Mouse (Mus musculus) liver, adult 2 months (tissue): ENCODE measurements around the gene Cd34. TPM values are rescaled to one million over a fixed set of nuclear protein-coding genes. Genes with fewer than 3 reads are reported as not detected.
A peak's percentile ranks its signal among the peaks of the same experiment; 100 is the strongest.

Experiments
- DNase-seq: peaks from one replicate; pipeline ENCODE4 v3.0.0-alpha.2; 2011; ENCODE audit warnings: low read depth, low spot score; ENCODE audit errors: extremely low read depth
- H3K27ac ChIP-seq: fragments of 200-500 bp; replicated peaks from 2 replicates; pipeline ENCODE4 v1.5.1; 2012; ENCODE audit warnings: low read depth, mild to moderate bottlenecking, control low read depth, inconsistent platforms, low read length; ENCODE audit not compliant: insufficient read depth
- H3K27me3 ChIP-seq: fragments of 200-500 bp; 2 replicates; pipeline ENCODE4 v1.6.1; 2012; ENCODE audit warnings: mild to moderate bottlenecking, moderate library complexity, low read length, inconsistent platforms; ENCODE audit not compliant: control insufficient read depth, insufficient read depth
- H3K36me3 ChIP-seq: fragments of 200-500 bp; 2 replicates; pipeline ENCODE4 v1.6.1; 2012; ENCODE audit warnings: low read length, inconsistent platforms; ENCODE audit not compliant: control insufficient read depth, insufficient read depth
- H3K4me1 ChIP-seq: fragments of 200-500 bp; 2 replicates; pipeline ENCODE4 v1.6.1; 2011; ENCODE audit warnings: low read length; ENCODE audit not compliant: control insufficient read depth, insufficient read depth
- H3K4me3 ChIP-seq: fragments of 200-500 bp; 2 replicates; pipeline ENCODE4 v1.5.1; 2011; ENCODE audit warnings: low read depth, mild to moderate bottlenecking, control low read depth, low read length, moderate library complexity; ENCODE audit not compliant: insufficient read depth
- H3K79me2 ChIP-seq: fragments of 200-500 bp; 2 replicates; pipeline ENCODE4 v1.6.1; 2012; ENCODE audit warnings: inconsistent platforms, mild to moderate bottlenecking, low read length, moderate library complexity; ENCODE audit not compliant: control insufficient read depth, insufficient read depth
- H3K9ac ChIP-seq: fragments of 200-500 bp; 2 replicates; pipeline ENCODE4 v1.6.1; 2012; ENCODE audit warnings: low read depth, mild to moderate bottlenecking, control low read depth, inconsistent platforms, low read length
- CTCF ChIP-seq: fragments of 200-500 bp; IDR thresholded peaks from 2 replicates; pipeline ENCODE4 v1.5.1; 2011; ENCODE audit warnings: low read depth, low read length, control low read depth
- POLR2A ChIP-seq: fragments of 200-500 bp; IDR thresholded peaks from 2 replicates; pipeline ENCODE4 v1.6.1; 2011; ENCODE audit warnings: low read length, control low read depth; ENCODE audit not compliant: insufficient read depth; ENCODE audit errors: extremely low read depth
- WGBS: fragments of 180-500 bp; shearing (Covaris S2); methylation state at CpG from one replicate; pipeline ENCODE4 v1.1.7; 2018; 5-methylcytosine and 5-hydroxymethylcytosine counted together
- polyA plus RNA-seq: library from polyadenylated mRNA; depleted of rRNA; stranded (reverse); fragments of >200 nt; gene quantifications from 2 replicates; pipeline ENCODE4 v1.2.3, GENCODE M21; 2012
- total RNA-seq: library from RNA; depleted of rRNA; stranded (reverse); fragments of >200 nt; gene quantifications from 2 replicates; pipeline ENCODE4 v1.2.3, GENCODE M21; 2014

Gene Cd34
- total and polyA plus RNA-seq, 2 experiments, result 0.72 to 1.7 TPM

GRCm38 (mm10) chr1:194952891-194953290 lies 14.3 kb downstream of the Cd34 start:
- no peak for DNase-seq
- H3K4me1 ChIP-seq, result no peaks in the 10 kb centered on the region
- no peaks in the 10 kb centered on the region for H3K36me3 ChIP-seq
- 82% methylated on average over 1 of the region's 1 CpGs for WGBS
- H3K79me2 ChIP-seq, result no peaks in the 10 kb centered on the region
- no peak overlapping the region for H3K27ac ChIP-seq
- no peak for TF ChIP-seq CTCF
- H3K9ac ChIP-seq, result no peak overlapping the region
- no peaks in the 10 kb centered on the region for H3K27me3 ChIP-seq
- H3K4me3 ChIP-seq, result no peak overlapping the region

GRCm38 (mm10) chr1:194954694-194955093 lies 16.1 kb downstream of the Cd34 start:
- H3K9ac ChIP-seq, result no peak overlapping the region
- H3K27ac ChIP-seq, result no peak overlapping the region
- H3K4me1 ChIP-seq, result no peaks in the 10 kb centered on the region
- H3K79me2 ChIP-seq, result no peaks in the 10 kb centered on the region
- H3K36me3 ChIP-seq, result no peaks in the 10 kb centered on the region
- H3K4me3 ChIP-seq, result no peak overlapping the region
- H3K27me3 ChIP-seq, result no peaks in the 10 kb centered on the region
- no peak for DNase-seq
- TF ChIP-seq POLR2A, result no peak
- TF ChIP-seq CTCF, result no peak

GRCm38 (mm10) chr1:194955749-194956148 lies 17.1 kb downstream of the Cd34 start:
- H3K4me3 ChIP-seq, result no peak overlapping the region

GRCm38 (mm10) chr1:194957021-194957420 lies 18.4 kb downstream of the Cd34 start:
- Histone ChIP-seq H3K4me1 (no peaks in the 10 kb centered on the region), H3K36me3 (no peaks in the 10 kb centered on the region), H3K9ac (no peak overlapping the region), H3K27me3 (no peaks in the 10 kb centered on the region), H3K79me2 (no peaks in the 10 kb centered on the region), H3K4me3 (no peak overlapping the region), H3K27ac (no peak overlapping the region)
- TF ChIP-seq CTCF (no peak), POLR2A (no peak)
- DNase-seq, result no peak
- 58% methylated on average over 2 of the region's 2 CpGs for WGBS

More at GRCm38 (mm10) chr1:194955749-194956148, 17.1 kb downstream of the Cd34 start:
- H3K36me3 ChIP-seq, result no peaks in the 10 kb centered on the region
- TF ChIP-seq CTCF (no peak), POLR2A (no peak)
- WGBS, result 36% methylated on average over 2 of the region's 2 CpGs
- no peak for DNase-seq
- no peak overlapping the region for H3K9ac ChIP-seq
- H3K4me1 ChIP-seq, result no peaks in the 10 kb centered on the region
- no peaks in the 10 kb centered on the region for H3K79me2 ChIP-seq
- no peaks in the 10 kb centered on the region for H3K27me3 ChIP-seq
- no peak overlapping the region for H3K27ac ChIP-seq

- no peaks in the 10 kb centered on the region for H3K4me1 ChIP-seq
- WGBS, result 21% methylated on average over 5 of the region's 5 CpGs
- no peaks in the 10 kb centered on the region for H3K36me3 ChIP-seq
- TF ChIP-seq CTCF (peak; percentile 97), POLR2A (no peak)
- no peaks in the 10 kb centered on the region for H3K27me3 ChIP-seq
- no peaks in the 10 kb centered on the region for H3K79me2 ChIP-seq
- DNase-seq, result peak; percentile 44
- H3K9ac ChIP-seq, result no peak overlapping the region
- H3K27ac ChIP-seq, result no peak overlapping the region
- H3K4me3 ChIP-seq, result no peak overlapping the region
These were observed 23.6 kb downstream of the Cd34 start for GRCm38 (mm10) chr1:194962181-194962580.

GRCm38 (mm10) chr1:194962712-194963111 lies 24.1 kb downstream of the Cd34 start:
- Histone ChIP-seq H3K27ac (no peak overlapping the region), H3K36me3 (no peaks in the 10 kb centered on the region), H3K4me1 (no peaks in the 10 kb centered on the region), H3K79me2 (no peaks in the 10 kb centered on the region), H3K9ac (no peak overlapping the region), H3K4me3 (no peak overlapping the region), H3K27me3 (no peaks in the 10 kb centered on the region)
- DNase-seq, result no peak
- no peak for TF ChIP-seq POLR2A
- TF ChIP-seq CTCF, result no peak
